Mouse (Mus musculus): Measurements from ENCODE around the gene Aktip.

GRCm38 (mm10) chr8:91237191-91237590 lies 37.4 kb upstream of the Aktip start:
- no peak for TF ChIP-seq POLR2A (IDR thresholded peaks at IDR 0.05; ENCODE audit: borderline replicate concordance, extremely low read depth, insufficient read depth, insufficient read length, poor library complexity, severe bottlenecking)
- TF ChIP-seq CTCF (IDR thresholded peaks at IDR 0.05; ENCODE audit: borderline replicate concordance, extremely low read depth, insufficient read depth, insufficient read length), result no peak

All from brain, embryonic 14.5 days (tissue).